Comparison of ENCODE assay signal across 8 mouse cellular contexts in the genomic region with DNA sequence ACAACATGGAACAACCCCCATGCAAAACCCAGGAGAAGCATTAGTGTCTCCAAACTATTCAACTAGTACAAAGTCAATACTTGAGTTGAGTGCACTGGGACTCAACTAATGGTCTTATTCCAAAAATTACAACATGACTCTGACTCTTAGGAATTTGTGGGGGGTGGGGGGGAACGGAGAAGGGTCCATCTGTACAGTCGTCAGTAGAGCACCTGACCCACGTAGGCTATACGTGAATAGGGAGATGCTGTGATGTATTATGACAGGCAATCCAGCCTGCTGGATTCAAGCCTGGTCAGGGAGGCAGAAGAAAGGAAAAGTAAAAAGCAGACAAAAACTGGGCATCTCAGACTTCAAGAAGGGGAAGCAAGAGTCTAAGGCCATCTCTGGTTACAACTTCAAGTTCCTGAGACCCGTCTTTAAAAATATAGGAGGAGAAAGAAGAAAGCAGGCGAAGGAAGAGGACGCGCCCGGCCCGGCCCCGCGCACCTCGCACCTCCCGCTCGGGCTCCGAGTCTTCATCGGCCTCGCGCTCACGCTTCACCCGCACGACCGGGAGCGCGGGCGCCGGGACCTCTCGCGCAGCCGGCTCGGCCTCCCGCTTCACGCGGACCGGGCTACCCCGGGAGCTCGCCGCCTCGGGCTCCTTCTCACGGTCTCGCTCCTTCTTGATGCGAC. TPM values are rescaled to one million over a fixed set of nuclear protein-coding genes. Genes with fewer than 3 reads are reported as not detected.
DNase-seq lines count a peak whose midpoint lies in the region; ATAC-seq lines count a peak whose summit lies in the region.

No protein-coding gene starts in this region.

- WGBS in kidney, embryonic 14.5 days, result under 1% methylated on average over 42 of the region's 42 CpGs
- under 1% methylated on average over 36 of the region's 42 CpGs for WGBS in hindbrain, embryonic 14.5 days
- WGBS in midbrain, embryonic 16.5 days, result under 1% methylated on average over 30 of the region's 42 CpGs

- peak overlapping the region; percentile 88 for H3K4me2 ChIP-seq in kidney, embryonic 14.5 days (replicated peaks; ENCODE audit: low read depth, low read length)
- peak overlapping the region; percentile 79 for H3K4me2 ChIP-seq in hindbrain, embryonic 14.5 days (replicated peaks)
- H3K4me2 ChIP-seq in midbrain, embryonic 16.5 days (ENCODE audit: low read length), result peak overlapping the region; percentile 97

- no peaks in the 10 kb centered on the region for H3K27me3 ChIP-seq in kidney, embryonic 14.5 days (ENCODE audit: control insufficient read depth, insufficient read depth, low read length)
- H3K27me3 ChIP-seq in hindbrain, embryonic 14.5 days (ENCODE audit: control insufficient read depth, insufficient read depth, low read length), result peaks cover 3% of the 10 kb centered on the region; the same call in 1 of the 2 replicates
- no peaks in the 10 kb centered on the region for H3K27me3 ChIP-seq in midbrain, embryonic 16.5 days (ENCODE audit: control insufficient read depth, insufficient read depth, low read depth, low read length)

- H3K9me3 ChIP-seq in kidney, embryonic 14.5 days (ENCODE audit: control insufficient read depth, low read length), result no peaks in the 10 kb centered on the region
- H3K9me3 ChIP-seq in hindbrain, embryonic 14.5 days (ENCODE audit: control insufficient read depth, low read length), result no peaks in the 10 kb centered on the region
- H3K9me3 ChIP-seq in midbrain, embryonic 16.5 days (replicated peaks; ENCODE audit: control insufficient read depth, low read length, poor library complexity, severe bottlenecking), result no peaks in the 10 kb centered on the region

- H3K9ac ChIP-seq in kidney, embryonic 14.5 days (ENCODE audit: low read depth, low read length), result peak overlapping the region; percentile 84
- H3K9ac ChIP-seq in hindbrain, embryonic 14.5 days, result peak overlapping the region; percentile 69
- peak overlapping the region; percentile 89 for H3K9ac ChIP-seq in midbrain, embryonic 16.5 days (ENCODE audit: low read depth, low read length)

- intact Hi-C loops in left cerebral cortex, postnatal 14 days (cut with DNase I), result loop anchor here (10.0 kb wide), 1 partner anchor 440 kb away; the partner anchor contains the start of genes Polr1a and Ptcd3

- peak overlapping the region; percentile 86 for H3K4me3 ChIP-seq in kidney, embryonic 14.5 days (ENCODE audit: low read length)
- peak overlapping the region; percentile 65 for H3K4me3 ChIP-seq in hindbrain, embryonic 14.5 days (replicated peaks; ENCODE audit: low read length)
- peak overlapping the region; percentile 94 for H3K4me3 ChIP-seq in midbrain, embryonic 16.5 days (ENCODE audit: low read depth, low read length)

- peaks cover 19% of the 10 kb centered on the region for H3K36me3 ChIP-seq in kidney, embryonic 14.5 days (ENCODE audit: control insufficient read depth, insufficient read depth, low read length)
- H3K36me3 ChIP-seq in hindbrain, embryonic 14.5 days (replicated peaks; ENCODE audit: control insufficient read depth, insufficient read depth), result peaks cover 22% of the 10 kb centered on the region
- H3K36me3 ChIP-seq in midbrain, embryonic 16.5 days (ENCODE audit: control insufficient read depth, insufficient read depth, low read length), result peaks cover 7% of the 10 kb centered on the region; the same call in 1 of the 2 replicates

- 0 out of 2 replicates have a peak, but pooled peaks have one; percentile 20 for ATAC-seq in kidney, embryonic 14.5 days (ENCODE audit: low FRiP score, low TSS enrichment)
- ATAC-seq in activated CD4-positive, CD25-positive, alpha-beta regulatory T cell, adult 4 months, result peak; percentile 31
- ATAC-seq in hindbrain, embryonic 14.5 days (ENCODE audit: low FRiP score), result peak; percentile 60; the same call in 1 of the 2 replicates
- ATAC-seq in midbrain, embryonic 16.5 days, result peak; percentile 29; the same call in 1 of the 2 replicates

- no peak for DNase-seq in kidney, postnatal 4 days
- DNase-seq in hindbrain, embryonic 14.5 days (ENCODE audit: low spot score), result no peak
- DNase-seq in ovary, postnatal 14 days (ENCODE audit: low spot score), result no peak
- no peak for DNase-seq in left cerebral cortex, postnatal 14 days (ENCODE audit: low spot score in 2 of 2)
- no peak for DNase-seq in thymus, postnatal 4 days

- peaks cover 25% of the 10 kb centered on the region for H3K4me1 ChIP-seq in kidney, embryonic 14.5 days (ENCODE audit: control insufficient read depth, insufficient read depth, low read length)
- H3K4me1 ChIP-seq in hindbrain, embryonic 14.5 days (replicated peaks; ENCODE audit: control insufficient read depth, insufficient read depth, low read length), result peaks cover 32% of the 10 kb centered on the region
- H3K4me1 ChIP-seq in midbrain, embryonic 16.5 days (ENCODE audit: control insufficient read depth, insufficient read depth, low read length), result peaks cover 32% of the 10 kb centered on the region

- H3K27ac ChIP-seq in kidney, embryonic 14.5 days (ENCODE audit: low read depth, low read length), result no peak overlapping the region
- peak overlapping the region; percentile 34; the same call in 1 of the 2 replicates for H3K27ac ChIP-seq in hindbrain, embryonic 14.5 days
- peak overlapping the region; percentile 80 for H3K27ac ChIP-seq in midbrain, embryonic 16.5 days (ENCODE audit: low read length)

RNA-seq across cellular contexts. Expression of gene Usp39, which starts 0.4 kb away (rescaled TPM):
- polyA plus RNA-seq in kidney, embryonic 14.5 days (2014; fragmentation: Nextera tagmentation; extraction: Ambion mirVana), result 51.3 and 69.1 TPM in 2 replicates
- 10 to 100 TPM; 21.3 to 26.5 TPM for polyA plus RNA-seq in activated CD4-positive, CD25-positive, alpha-beta regulatory T cell, adult 4 months (2017; shearing (Covaris generic))
- 54.3 and 58.2 TPM in 2 replicates for polyA plus RNA-seq in hindbrain, embryonic 14.5 days (2014; fragmentation: Nextera tagmentation; extraction: Ambion mirVana)
- polyA plus RNA-seq in midbrain, embryonic 16.5 days (2015; fragmentation: Nextera tagmentation; extraction: Ambion mirVana), result 39.0 and 40.0 TPM in 2 replicates
- total RNA-seq in left cerebral cortex, postnatal 14 days (2021), result 10 to 100 TPM; 34.3 to 34.9 TPM

RNA-seq across cellular contexts. Expression of gene 0610030E20Rik, which starts 2.6 kb away (rescaled TPM):
- polyA plus RNA-seq in kidney, embryonic 14.5 days (2014; fragmentation: Nextera tagmentation; extraction: Ambion mirVana), result 26.7 and 29.8 TPM in 2 replicates
- 10 to 100 TPM; 18.1 to 20.8 TPM for polyA plus RNA-seq in activated CD4-positive, CD25-positive, alpha-beta regulatory T cell, adult 4 months (2017; shearing (Covaris generic))
- 13.7 and 15.9 TPM in 2 replicates for polyA plus RNA-seq in hindbrain, embryonic 14.5 days (2014; fragmentation: Nextera tagmentation; extraction: Ambion mirVana)
- polyA plus RNA-seq in midbrain, embryonic 16.5 days (2015; fragmentation: Nextera tagmentation; extraction: Ambion mirVana), result 16.5 TPM in 2 replicates
- 10 to 100 TPM; 13.2 to 15.4 TPM for total RNA-seq in left cerebral cortex, postnatal 14 days (2021)

RNA-seq across cellular contexts. Expression of gene Tmem150a, which starts 10.7 kb away (rescaled TPM):
- 18.3 and 18.7 TPM in 2 replicates for polyA plus RNA-seq in kidney, embryonic 14.5 days (2014; fragmentation: Nextera tagmentation; extraction: Ambion mirVana)
- under 1 TPM in 1 of 2 experiments, not detected in 1; 0.45 TPM for polyA plus RNA-seq in activated CD4-positive, CD25-positive, alpha-beta regulatory T cell, adult 4 months (2017; shearing (Covaris generic))
- polyA plus RNA-seq in hindbrain, embryonic 14.5 days (2014; fragmentation: Nextera tagmentation; extraction: Ambion mirVana), result 24.5 and 26.8 TPM in 2 replicates
- polyA plus RNA-seq in midbrain, embryonic 16.5 days (2015; fragmentation: Nextera tagmentation; extraction: Ambion mirVana), result 15.7 and 17.7 TPM in 2 replicates
- 10 to 100 TPM; 10.4 to 11.8 TPM for total RNA-seq in left cerebral cortex, postnatal 14 days (2021)

RNA-seq across cellular contexts. Expression of gene Rnf181, which starts 22.2 kb away (rescaled TPM):
- polyA plus RNA-seq in kidney, embryonic 14.5 days (2014; fragmentation: Nextera tagmentation; extraction: Ambion mirVana), result 103 and 106 TPM in 2 replicates
- 100 to 1,000 TPM; 110 TPM for polyA plus RNA-seq in activated CD4-positive, CD25-positive, alpha-beta regulatory T cell, adult 4 months (2017; shearing (Covaris generic))
- 127 and 136 TPM in 2 replicates for polyA plus RNA-seq in hindbrain, embryonic 14.5 days (2014; fragmentation: Nextera tagmentation; extraction: Ambion mirVana)
- polyA plus RNA-seq in midbrain, embryonic 16.5 days (2015; fragmentation: Nextera tagmentation; extraction: Ambion mirVana), result 124 and 126 TPM in 2 replicates
- total RNA-seq in left cerebral cortex, postnatal 14 days (2021), result 10 to 100 TPM; 70.4 to 73.7 TPM

RNA-seq across cellular contexts. Expression of gene Vamp5, which starts 35.7 kb away (rescaled TPM):
- polyA plus RNA-seq in kidney, embryonic 14.5 days (2014; fragmentation: Nextera tagmentation; extraction: Ambion mirVana), result 32.1 and 38.4 TPM in 2 replicates
- polyA plus RNA-seq in activated CD4-positive, CD25-positive, alpha-beta regulatory T cell, adult 4 months (2017; shearing (Covaris generic)), result 10 to 100 TPM; 62.3 to 81.8 TPM
- 21.8 and 23.6 TPM in 2 replicates for polyA plus RNA-seq in hindbrain, embryonic 14.5 days (2014; fragmentation: Nextera tagmentation; extraction: Ambion mirVana)
- polyA plus RNA-seq in midbrain, embryonic 16.5 days (2015; fragmentation: Nextera tagmentation; extraction: Ambion mirVana), result 12.0 and 16.4 TPM in 2 replicates
- 1 to 10 TPM; 4.2 to 7.1 TPM for total RNA-seq in left cerebral cortex, postnatal 14 days (2021)

Comparison
In these comparisons a context has a peak if more than half of its experiments do, and no peak if none do; other contexts are left out.
1. RNA of gene Tmem150a, which starts 10.7 kb away (polyA plus RNA-seq): 24.5 to 26.8 TPM in hindbrain, embryonic 14.5 days, 18.3 to 18.7 TPM in kidney, embryonic 14.5 days and 15.7 to 17.7 TPM in midbrain, embryonic 16.5 days; 0.45 TPM in activated CD4-positive, CD25-positive, alpha-beta regulatory T cell, adult 4 months; every median in the first group is over 10 times any median in the second.
2. Peak in every context shown above with its lines, with median percentiles within 50 percentile points of each other: ATAC-seq, H3K4me2 ChIP-seq, H3K4me3 ChIP-seq and H3K9ac ChIP-seq.